Mouse (Mus musculus) adrenal gland, postnatal 25 days (tissue): ENCODE data around the gene Enoph1. TPM values are rescaled to one million over a fixed set of nuclear protein-coding genes. Genes with fewer than 3 reads are reported as not detected.

Experiments
- DNase-seq: peaks from one replicate; pipeline ENCODE4 v3.0.0; 2021; ENCODE audit warnings: mixed read lengths
- total RNA-seq: library from RNA; stranded (reverse); gene quantifications from 2 replicates; pipeline ENCODE4 v1.2.3, GENCODE M21; 2021

Gene Enoph1
- total RNA-seq, 1 experiment from 2014 or later, result 37.6 TPM

GRCm38 (mm10) chr5:100079040-100079930 lies 39.5 kb downstream of the Enoph1 start:
- no peak for DNase-seq

GRCm38 (mm10) chr5:100079931-100080275 lies 40.1 kb downstream of the Enoph1 start:
- no peak for DNase-seq

GRCm38 (mm10) chr5:100082006-100082405 lies 42.2 kb downstream of the Enoph1 start:
- DNase-seq, result no peak

- no peak for DNase-seq
Measured at GRCm38 (mm10) chr5:100083953-100084562, 44.3 kb downstream of the Enoph1 start.

GRCm38 (mm10) chr5:100085097-100085496 lies 45.3 kb downstream of the Enoph1 start:
- DNase-seq, result peak; percentile 17

- no peak for DNase-seq
Measured at GRCm38 (mm10) chr5:100090515-100091262, 50.9 kb downstream of the Enoph1 start.

- no peak for DNase-seq
Measured at GRCm38 (mm10) chr5:100091263-100091594, 51.4 kb downstream of the Enoph1 start.

- DNase-seq, result no peak
Measured at GRCm38 (mm10) chr5:100091602-100092001, 51.8 kb downstream of the Enoph1 start.

- DNase-seq, result no peak
Measured at GRCm38 (mm10) chr5:100096955-100097354, 57.2 kb downstream of the Enoph1 start.

- DNase-seq, result no peak
Measured at GRCm38 (mm10) chr5:100097967-100098366, 58.2 kb downstream of the Enoph1 start.

GRCm38 (mm10) chr5:100102395-100102794 lies 62.6 kb downstream of the Enoph1 start:
- DNase-seq, result no peak

- DNase-seq, result no peak
Measured at GRCm38 (mm10) chr5:100108866-100109265, 69.1 kb downstream of the Enoph1 start.

GRCm38 (mm10) chr5:100109543-100110282 lies 69.9 kb downstream of the Enoph1 start:
- DNase-seq, result peak; percentile 42

GRCm38 (mm10) chr5:100110581-100110980 lies 70.8 kb downstream of the Enoph1 start:
- no peak for DNase-seq

GRCm38 (mm10) chr5:100113403-100113802 lies 73.6 kb downstream of the Enoph1 start:
- DNase-seq, result no peak

Other genes with a start within 250 kb of the Enoph1 start
- 1.7 TPM in 1 of 2 replicates, not detected in the other for gene Vamp9, start 133.7 kb upstream of the Enoph1 start, total RNA-seq
- gene Hnrnpd, start 61.0 kb upstream of the Enoph1 start, total RNA-seq, result 133 and 183 TPM in 2 replicates
- gene 4930524J08Rik, start 60.9 kb upstream of the Enoph1 start, total RNA-seq, result 1.7 and 3.5 TPM in 2 replicates
- 139 and 144 TPM in 2 replicates for gene Hnrnpdl, start 321 bp upstream of the Enoph1 start, total RNA-seq
- gene Tmem150c, start 119.8 kb downstream of the Enoph1 start, total RNA-seq, result 13.0 and 23.0 TPM in 2 replicates